Mouse (Mus musculus) frontal cortex, postnatal 14 days (tissue): ENCODE measurements around the gene Csf2.

Experiments
- DNase-seq, 2 experiments: peaks; one replicate each; pipeline ENCODE4 v3.0.0; 2022; ENCODE audit warnings: low spot score in 2 of 2

The Csf2 gene

GRCm38 (mm10) chr11:54236939-54237338, 12.5 kb downstream of the Csf2 start:
- DNase-seq = no peak

DNA sequence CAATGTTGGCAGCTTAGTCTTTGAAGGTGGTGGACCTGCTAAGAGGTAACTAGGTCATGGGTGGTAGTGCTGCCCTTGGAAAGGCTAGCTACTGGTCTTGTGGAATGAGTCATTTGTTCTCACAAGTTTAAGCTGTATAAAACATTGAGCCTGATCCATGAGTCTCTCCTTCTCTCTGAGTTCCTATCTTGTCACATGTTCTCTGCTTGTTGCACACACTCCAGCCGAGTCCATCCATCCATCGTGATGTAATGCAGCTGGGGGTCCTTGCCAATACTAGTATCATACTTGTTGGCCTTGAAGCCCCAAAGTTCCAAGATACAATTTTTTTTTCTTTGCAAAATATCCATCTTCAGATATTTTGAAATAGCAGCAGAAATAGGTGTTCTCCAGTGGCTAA, 22.0 kb downstream of the Csf2 start:
- DNase-seq = no peak

GRCm38 (mm10) chr11:54224475-54224986, 24.9 kb downstream of the Csf2 start:
- no peak for DNase-seq

DNA sequence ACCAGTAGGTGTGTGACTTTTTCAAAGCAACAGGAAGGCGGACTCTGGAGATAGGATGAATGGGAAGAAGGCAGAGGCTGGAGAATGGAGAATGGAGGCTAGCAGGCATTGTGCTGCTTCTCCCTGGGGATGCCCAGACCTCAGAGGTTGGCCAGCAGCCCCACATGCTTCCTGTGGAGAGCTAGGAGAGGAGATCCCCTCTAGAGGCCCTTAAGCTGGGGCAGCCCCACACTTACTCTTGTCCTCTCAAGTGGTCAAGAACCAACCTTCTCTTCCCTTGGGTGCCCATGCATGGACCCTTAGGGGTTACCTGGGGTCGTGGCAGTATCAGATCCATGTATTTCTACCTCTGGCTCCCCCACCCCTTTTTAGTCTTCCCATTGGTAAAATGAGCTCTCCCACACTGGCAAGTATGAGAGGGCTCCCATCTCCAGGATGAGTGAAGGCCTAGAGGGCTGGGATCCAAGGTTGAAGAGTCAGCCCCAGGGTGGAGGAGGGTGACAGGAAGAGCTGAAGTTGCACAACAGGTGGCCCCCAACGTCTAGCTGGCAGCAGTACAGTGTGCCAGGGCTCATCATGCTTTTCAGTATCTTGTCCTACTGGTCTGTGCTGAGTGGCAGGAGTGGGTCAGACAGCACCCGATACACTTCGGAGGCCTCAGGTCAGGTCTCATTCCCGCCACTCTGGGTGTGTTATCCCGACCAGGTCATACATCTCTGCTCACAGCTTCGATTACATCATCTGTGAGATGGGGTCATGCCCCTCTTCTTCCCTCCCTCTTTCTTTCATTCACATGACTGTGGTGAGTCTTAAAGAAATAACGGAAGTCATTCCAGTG, 25.6 kb downstream of the Csf2 start:
- no peak for DNase-seq

DNA sequence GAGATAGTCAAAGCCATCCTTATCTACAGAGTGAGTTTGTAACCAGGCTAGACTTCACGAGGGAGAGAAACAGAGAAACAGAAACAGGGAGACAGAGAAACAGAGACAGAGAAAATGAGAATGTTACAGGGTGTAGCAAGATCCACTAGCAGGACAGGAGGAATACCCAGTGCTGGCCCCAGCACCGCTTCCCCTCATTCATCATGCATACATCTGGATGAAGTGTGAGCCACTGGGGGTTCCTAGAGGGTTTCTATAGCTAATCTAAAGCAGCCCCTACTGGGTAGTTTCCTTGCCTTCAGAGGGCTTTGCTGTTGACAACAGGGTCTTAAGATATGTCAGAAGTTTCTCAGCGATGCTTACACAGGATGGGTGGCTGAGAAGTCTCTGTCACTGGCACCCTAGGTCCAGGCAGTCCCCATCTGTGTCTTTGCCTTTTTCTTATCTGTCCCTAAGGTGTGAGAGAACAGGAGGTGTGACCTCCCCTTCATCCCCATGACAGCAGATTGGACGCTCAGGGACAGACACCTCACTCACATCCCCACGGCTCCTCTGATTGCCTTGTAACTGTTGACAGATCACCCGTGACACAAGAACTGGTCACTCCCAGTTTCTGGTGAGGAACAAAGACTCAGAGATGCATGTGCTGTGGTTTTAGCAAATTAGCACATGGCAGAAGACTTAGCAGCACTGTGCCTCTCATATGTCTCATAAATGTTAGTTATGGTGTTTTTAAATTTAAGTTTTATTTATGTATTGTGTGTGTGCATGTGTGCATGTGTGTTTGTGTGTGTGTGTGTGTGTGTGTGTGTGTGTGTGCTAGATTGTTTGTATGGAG, 29.3 kb downstream of the Csf2 start:
- DNase-seq = no peak

DNA sequence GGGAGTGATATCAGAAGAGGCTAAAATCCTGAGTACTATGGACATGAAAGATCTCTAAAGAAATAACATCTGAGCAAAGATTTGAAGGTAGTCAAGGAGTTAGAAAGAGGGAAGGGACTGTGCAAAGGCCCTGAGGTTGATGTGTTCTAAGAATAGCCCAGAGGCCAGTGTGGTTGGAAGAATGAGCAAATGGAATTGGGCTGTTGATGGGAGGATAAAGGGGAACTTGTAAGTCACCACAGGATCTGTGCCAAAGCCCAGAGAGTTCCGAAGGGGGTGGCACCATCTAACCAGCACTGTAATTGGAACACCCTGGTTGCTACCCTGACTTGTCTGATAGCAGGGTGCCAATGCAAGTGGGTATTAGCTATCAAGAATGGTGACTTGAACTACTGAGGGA, 30.3 kb downstream of the Csf2 start:
- DNase-seq = no peak

GRCm38 (mm10) chr11:54217384-54217783, 32.1 kb downstream of the Csf2 start:
- DNase-seq = no peak

GRCm38 (mm10) chr11:54216091-54216490, 33.4 kb downstream of the Csf2 start:
- no peak for DNase-seq

GRCm38 (mm10) chr11:54214499-54215443, 34.7 kb downstream of the Csf2 start:
- peak; percentile 17 to 19 for DNase-seq

DNA sequence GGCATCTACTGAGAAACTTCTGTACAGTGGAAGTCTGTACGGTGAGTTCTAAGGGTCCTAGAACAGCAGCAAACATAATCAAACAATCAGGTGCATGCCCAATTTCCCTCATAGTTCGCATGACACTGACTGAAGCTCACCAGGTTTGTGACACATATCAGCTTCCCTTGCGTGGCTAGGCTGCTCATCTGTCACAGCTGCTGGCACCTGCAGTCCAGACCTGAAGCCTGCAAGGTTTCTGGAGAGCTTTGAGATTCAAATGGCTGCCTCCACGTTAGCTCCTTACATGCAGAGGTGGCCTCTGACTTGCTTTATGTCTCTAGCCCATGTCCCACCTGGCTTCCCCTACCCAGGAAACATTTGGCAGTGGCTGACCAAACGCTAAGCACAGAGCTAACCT, 35.8 kb downstream of the Csf2 start:
- no peak for DNase-seq

- DNase-seq = no peak
Measured at GRCm38 (mm10) chr11:54206993-54207392, 42.5 kb downstream of the Csf2 start.

GRCm38 (mm10) chr11:54205366-54205765, 44.1 kb downstream of the Csf2 start:
- no peak for DNase-seq

DNA sequence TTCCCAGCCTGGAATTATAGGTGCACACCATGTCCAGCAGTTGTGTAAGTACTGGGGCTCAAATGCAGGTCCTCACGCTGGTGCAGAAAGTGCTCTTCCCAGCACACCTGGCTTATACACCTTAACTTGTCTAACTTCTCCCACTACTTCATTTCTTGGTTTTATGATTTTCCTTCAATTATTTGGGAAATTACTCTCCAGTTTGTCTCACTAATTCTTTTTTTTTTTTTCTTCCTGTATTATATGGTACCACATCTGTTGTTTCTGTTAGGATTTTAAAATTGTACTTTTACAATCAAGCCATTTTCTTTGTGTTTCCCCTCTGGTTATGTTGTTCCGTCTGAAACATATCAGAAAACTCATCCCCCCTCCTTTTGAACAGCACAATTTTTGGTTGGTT, 44.7 kb downstream of the Csf2 start:
- no peak for DNase-seq

DNA sequence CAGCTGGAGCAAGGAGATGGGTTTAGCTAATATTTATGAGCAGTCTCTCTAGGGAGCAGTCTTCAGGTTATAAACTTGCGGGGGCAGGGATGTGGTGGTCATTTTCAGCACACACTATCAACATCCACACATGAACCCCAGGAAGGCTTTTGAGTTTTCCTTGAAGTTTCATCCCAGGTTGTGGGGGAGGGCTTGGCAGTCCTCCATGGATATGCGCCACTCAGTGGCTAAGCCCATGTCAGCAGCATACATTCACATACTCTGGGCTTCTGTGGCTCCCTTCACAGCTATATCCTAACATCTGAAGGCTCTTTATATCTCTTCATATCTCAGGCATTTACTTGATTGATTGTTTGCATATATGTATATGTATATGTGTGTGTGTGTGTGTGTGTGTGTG, 46.3 kb downstream of the Csf2 start:
- peak in 1 of 2 experiments; percentile 15 for DNase-seq

- DNase-seq = no peak
Measured at GRCm38 (mm10) chr11:54201881-54202685, 47.4 kb downstream of the Csf2 start.

DNA sequence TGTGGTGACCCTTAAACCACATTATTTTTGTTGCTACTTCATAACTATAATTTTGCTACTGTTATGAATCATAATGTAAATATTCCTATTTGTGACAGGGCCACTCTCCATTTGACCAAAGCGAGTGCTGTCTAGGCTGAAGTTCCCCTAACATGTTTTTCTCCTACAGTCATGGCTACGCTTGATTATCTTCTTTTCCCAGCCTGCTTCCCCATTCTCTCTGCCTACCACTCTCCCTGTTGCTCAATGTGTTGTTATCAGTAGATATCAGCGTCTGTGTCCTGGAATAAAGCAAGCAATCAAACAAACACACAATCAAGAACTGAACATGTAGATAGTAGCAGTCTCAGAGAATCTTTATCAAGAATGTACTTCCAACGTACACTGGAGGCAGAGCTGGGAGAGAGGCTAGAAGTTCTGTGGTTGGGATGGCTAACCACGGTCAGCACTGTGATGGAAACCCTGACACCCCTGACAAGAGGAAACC, 48.1 kb downstream of the Csf2 start:
- no peak for DNase-seq
